Mouse (Mus musculus) embryo, embryonic 9.5 days (tissue): ENCODE measurements around the gene Slc25a42.
"Not testable (repeated sequence)": the region's sequence is repeated elsewhere in the genome, so short reads cannot be mapped to it uniquely, and the experiment has no call there.

Source experiments
- DNase-seq: peaks from one replicate; pipeline ENCODE4 v3.0.0-alpha.2; 2017; ENCODE audit errors: extremely low spot score

Gene Slc25a42

DNA sequence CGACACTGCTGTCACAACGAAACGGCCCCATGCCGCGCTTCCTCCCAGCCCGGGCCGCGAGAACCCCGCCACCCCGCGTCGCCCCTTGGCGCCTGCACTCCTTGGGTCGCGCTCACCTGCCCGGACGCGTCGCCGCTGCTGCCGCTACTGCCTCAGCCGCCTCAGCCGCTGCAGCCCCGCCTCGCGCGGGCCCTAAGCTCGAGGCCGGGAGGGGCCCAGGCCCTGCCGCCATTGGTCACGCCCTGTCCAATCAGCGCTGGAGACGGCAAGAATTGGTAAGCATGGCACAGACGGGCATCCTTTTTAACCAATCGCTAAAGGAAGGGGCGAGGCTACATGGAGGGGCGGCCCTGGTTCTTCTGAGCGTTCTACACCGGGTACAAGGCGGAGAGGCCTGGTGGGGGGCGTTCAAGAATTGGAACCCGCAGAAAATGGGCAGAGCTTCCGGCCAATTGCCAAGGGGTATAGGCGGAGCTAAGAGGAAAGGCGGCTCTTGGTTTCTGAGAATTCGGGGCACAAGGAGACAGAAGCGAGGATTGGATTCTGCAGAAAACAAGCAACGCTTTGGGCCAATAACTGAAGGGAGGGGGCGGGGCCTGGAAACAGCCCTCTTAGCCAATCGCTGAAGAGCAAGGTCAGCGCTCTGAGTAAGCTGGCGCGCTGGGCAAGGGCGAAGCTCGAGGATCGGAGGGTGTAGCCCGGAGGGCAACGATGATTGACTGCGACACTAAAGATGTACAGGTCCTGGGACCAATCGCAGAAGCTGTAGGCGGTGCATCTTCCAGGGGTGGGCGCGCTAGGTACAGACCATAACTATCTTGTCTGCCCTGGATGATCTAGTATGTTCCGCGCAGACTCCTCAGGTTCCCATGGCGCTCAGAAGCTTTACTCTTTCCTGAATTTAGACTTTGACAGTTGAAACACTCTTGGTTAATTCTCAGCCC is at the start of gene Slc25a42:
TSS of gene Slc25a42 (minus strand) at position 194 of the 944 bp plus-strand sequence.
- peak; percentile 96 for DNase-seq

- no peak for DNase-seq
Measured at GRCm38 (mm10) chr8:70259043-70259442, 46.9 kb upstream of the Slc25a42 start.

DNA sequence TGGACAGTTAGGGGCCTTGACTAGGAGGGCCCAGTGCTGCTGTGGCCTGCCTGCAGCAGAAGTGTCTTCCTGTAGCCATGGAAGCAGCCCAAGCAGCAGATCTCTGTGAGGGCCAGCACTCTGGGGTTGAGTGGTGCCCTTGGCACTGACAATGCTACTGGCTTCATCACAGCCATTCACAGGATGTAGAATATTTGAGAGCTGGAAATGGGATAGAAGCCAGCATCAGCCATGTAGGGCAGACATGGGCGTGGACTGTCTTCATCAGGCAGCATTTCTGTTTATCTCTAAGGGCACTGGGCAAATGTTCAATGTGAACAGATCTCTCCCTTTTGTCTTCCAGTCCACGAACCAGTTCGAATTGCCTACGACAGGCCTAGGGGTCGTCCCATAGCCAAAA is 46.5 kb upstream of the Slc25a42 start:
- no peak for DNase-seq

DNA sequence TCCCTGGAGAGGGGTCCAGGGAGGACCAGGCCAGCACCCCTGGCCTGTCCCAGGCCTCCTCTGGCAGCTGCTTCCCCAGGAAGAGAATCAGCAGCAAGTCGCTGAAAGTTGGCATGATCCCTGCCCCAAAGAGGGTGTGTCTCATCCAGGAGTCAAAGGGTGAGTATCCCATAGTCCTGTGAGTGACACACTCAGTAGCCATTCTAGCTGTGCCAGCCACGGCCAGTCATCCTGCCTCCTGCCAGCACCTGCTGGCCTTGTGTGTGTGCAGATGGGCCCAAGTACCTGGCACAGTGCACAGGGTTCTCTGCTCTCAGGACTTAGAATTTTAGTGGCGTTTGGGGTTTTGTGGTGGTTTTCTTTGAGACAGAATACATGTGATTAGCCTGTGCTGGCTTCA is 45.4 kb upstream of the Slc25a42 start:
- DNase-seq: no peak

DNA sequence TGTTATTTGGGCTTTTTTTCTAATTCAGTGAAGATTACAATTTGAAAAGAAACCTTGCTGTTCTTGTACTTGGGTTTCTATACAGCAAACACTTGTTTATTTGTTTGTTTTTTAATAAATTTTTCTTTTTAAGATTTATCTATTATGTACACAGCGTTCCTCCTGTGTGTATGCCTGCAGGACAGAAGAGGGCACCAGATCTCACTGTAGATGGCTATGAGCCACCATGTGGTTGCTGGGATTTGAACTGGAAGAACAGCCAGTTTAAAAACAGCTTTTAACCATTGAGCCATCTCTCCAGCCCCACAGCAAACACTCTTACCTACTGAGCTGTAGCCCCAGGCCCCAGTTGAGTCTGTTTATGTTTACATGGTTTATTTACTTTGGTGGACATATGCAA is 42.5 kb upstream of the Slc25a42 start:
- no peak for DNase-seq

- DNase-seq: no peak
Measured at GRCm38 (mm10) chr8:70247841-70248240, 35.7 kb upstream of the Slc25a42 start.

DNA sequence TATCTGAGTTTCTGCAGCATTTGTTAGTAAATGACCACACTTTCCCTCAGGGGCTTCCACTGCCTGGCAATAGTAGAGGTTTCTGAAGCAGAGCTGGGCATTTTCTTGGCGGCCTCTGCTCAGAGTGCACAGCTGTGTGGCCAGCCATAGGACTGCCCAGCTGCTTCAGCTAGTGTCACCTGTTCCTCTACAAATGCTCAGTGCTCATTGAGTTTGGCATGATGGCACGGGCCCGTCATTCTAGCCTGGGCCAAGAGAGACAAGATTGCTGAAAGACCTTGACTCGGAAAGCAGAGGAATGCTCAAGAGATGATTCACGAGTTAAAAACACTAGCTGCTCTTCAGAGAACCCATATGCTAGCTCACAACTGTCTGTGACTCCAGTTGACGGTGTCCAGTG is 34.5 kb upstream of the Slc25a42 start:
- DNase-seq: no peak

DNA sequence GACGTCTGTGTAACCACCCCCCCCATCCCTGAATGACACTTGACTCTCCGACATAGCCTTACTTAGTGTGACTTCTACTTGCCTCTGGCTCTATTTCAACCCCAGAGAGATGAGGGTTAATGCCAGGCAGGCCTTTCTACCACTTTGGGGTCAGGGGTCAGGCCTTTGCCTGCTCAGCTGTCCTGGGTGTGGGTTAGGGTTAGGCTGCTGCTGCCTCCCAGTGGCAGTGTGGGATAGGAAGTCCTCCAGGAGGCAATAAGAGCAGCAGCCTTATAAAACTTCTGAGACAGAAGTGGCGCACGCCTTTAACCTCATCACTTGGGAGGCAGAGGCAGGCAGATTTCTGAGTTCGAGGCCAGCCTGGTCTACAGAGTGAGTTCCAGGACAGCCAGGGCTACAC is 28.5 kb upstream of the Slc25a42 start:
- no peak for DNase-seq

DNA sequence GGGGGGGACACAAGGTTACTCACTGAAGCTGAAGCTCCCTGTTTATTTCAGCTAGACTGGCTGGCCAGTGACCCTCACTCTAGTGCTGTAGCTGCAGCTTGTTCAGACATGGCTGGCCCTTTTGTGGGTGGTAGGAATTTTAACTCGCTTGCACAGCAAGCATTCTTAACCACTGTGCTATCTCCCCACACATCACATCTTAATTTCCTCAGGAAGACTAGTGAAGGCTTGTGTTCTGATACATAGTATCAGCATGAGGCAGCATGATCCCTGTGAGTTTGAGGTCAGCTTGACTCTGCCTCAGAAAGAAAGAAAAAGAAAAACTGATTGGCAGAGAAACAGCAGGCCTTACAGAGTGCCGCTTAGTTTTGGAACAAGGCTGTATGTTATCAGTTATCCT is 25.7 kb upstream of the Slc25a42 start:
- DNase-seq: no peak

- DNase-seq: no peak
Measured at GRCm38 (mm10) chr8:70234781-70235128, 22.6 kb upstream of the Slc25a42 start.

GRCm38 (mm10) chr8:70234080-70234780 is 22.1 kb upstream of the Slc25a42 start, which contains the start of the genes Sugp2 and Armc6:
Sugp2 (plus strand) TSS chr8:70234226.
Armc6 (minus strand) TSS chr8:70234466.
- peak; percentile 94 for DNase-seq

DNA sequence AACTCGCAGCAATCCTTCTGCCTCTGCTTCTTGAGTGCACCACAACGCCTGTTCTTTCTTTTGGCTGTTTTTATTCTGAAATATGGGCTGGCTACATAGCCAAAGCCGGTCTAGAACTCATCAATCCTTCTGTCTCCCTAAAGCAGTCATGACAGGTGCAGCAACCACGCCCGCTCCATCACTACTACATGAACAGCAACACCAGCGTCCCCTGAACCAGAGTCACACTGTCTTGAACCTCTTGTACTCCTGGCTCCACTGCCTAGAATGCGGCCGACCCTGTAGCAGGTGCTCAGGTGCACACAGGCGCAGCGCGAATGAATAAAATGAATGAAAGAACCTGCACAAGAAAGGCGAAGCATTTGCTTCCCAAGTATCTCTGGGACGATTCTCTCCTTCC is 21.5 kb upstream of the Slc25a42 start:
- DNase-seq: no peak

GRCm38 (mm10) chr8:70230837-70231236 is 18.7 kb upstream of the Slc25a42 start:
- DNase-seq: no peak

GRCm38 (mm10) chr8:70227997-70228396 is 15.9 kb upstream of the Slc25a42 start:
- DNase-seq: no peak

- DNase-seq: peak; percentile 38
Measured at GRCm38 (mm10) chr8:70223341-70223740, 11.2 kb upstream of the Slc25a42 start.

DNA sequence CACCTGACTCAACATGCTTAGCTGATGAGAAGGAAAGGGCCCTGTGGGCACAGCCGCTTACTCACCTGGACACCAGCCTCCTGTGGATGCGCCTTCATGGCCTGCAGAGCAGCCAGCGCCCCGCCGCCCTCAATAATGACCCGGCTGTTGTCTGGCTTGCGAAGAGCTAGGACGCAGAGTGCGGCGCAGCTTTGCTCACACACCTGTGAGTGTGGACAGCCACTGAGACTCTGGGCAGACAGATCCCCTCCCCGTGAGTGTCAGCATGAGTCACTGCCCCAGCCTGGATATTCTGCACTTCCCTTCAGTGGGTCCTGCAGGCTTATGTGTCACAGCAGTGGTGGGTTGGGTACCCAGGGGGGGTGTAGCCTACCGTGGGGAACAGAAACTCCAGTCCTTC is 9.9 kb upstream of the Slc25a42 start:
- DNase-seq: no peak

- DNase-seq: no peak
Measured at GRCm38 (mm10) chr8:70220911-70221310, 8.8 kb upstream of the Slc25a42 start.

GRCm38 (mm10) chr8:70220236-70220840 is 8.2 kb upstream of the Slc25a42 start:
- no peak for DNase-seq

- DNase-seq: no peak
Measured at GRCm38 (mm10) chr8:70219107-70219684, 7.1 kb upstream of the Slc25a42 start.

DNA sequence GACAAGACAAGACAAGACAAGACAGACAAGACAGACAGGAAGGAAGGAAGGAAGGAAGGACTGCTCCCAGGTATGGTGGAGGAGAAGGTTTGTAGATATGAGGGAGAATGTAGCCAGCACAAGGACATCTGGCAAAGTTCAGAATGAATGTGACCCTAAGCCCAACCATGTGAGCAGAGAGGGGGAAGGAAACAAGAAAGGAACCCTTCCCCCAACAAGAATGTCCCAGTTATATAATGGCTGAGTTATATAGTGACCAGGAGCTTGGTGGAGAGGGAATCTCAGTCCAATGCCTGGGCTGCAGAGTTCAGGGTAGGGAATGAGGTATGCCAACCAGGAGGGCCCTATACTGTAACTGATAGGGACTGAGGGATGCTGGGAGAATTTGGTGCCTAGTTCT is 5.3 kb upstream of the Slc25a42 start:
- no peak for DNase-seq

- no peak for DNase-seq
Measured at GRCm38 (mm10) chr8:70216566-70216965, 4.5 kb upstream of the Slc25a42 start.

GRCm38 (mm10) chr8:70216161-70216560 is 4.1 kb upstream of the Slc25a42 start:
- DNase-seq: not testable (repeated sequence)
